Mouse (Mus musculus) testis, adult 2 months (tissue): ENCODE data around the gene Arl10.

Source experiments
- CTCF ChIP-seq: fragments of 200-500 bp; IDR thresholded peaks from 2 replicates; pipeline ENCODE4 v1.5.1; 2012; ENCODE audit warnings: low read depth, mild to moderate bottlenecking, inconsistent platforms, low read length, moderate library complexity; ENCODE audit not compliant: control insufficient read depth, insufficient read depth, insufficient replicate concordance
- POLR2A ChIP-seq: fragments of 200-500 bp; IDR thresholded peaks from 2 replicates; pipeline ENCODE4 v1.6.1; 2012; ENCODE audit warnings: low read depth, mild to moderate bottlenecking, inconsistent platforms, low read length, moderate library complexity; ENCODE audit not compliant: control insufficient read depth

DNA sequence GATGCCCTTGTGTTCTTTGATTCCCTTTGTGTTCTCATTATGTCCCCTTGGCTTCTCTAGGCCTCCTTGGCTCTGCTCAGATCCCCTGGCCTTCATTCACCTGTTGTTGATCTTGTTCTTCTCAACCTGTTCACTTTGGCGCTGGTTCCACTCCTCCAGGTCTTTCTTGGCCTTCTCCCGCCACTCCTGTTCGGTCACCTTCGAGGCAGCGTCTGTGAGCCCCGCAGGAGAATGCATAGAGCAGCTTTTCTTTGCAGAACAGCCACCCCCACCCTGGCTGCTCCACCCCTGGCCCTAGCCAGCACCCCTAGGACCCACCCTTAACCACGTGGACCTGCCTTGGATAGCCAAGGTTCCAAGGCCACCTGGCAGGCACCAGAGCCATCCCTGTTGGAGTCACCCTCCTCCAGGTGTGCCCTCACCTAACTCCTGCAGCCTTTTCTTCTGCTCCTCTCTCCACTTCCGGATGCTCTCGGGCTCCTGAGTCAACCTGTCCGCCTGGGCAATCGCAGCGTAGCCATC lies 23.9 kb downstream of the Arl10 start:
- TF ChIP-seq CTCF (no peak), POLR2A (no peak)
